Mouse (Mus musculus): ENCODE results near the gene Tamm41. TPM values are rescaled to one million over a fixed set of nuclear protein-coding genes. Genes with fewer than 3 reads are reported as not detected.

The Tamm41 gene
- polyA plus RNA-seq, 1 experiment from 2014 or later, result 48.5 TPM

DNA sequence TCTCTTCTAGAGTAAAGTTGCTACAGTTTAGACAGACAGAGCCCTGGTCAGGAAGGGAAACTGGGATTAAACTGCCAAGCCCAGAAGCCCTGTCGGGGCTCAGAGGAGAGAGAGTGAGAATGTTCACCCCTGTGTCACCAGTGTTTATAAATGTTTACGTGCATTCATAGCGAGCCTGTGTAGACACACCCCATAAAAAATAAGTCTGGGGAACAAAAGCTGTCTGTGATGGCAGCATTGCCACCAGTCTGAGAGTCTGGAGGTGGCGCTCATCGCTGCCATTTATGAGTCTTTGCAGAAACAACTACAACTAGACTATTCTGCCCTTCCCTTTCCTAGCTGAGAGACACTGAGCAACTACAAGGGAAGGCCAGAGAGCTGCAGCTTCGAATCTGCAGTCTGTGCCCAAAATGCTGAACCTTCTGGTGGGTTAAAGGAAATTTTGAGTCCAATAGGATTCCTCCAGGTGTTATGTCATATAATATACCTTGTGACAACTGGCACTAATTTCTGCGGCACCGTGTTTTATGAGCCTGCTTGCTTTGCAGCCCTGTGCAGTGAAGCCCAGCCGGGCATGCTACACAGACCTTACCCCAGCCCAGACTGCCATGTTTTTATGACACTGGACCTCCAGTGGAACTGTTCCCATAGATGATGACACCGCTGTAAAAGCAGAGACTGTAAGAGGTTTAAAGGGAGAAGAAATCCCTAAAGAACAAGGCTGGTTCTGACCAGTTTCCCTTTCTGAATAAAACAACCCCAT lies 79.2 kb downstream of the Tamm41 start:
- H3K4me3 ChIP-seq, result no peak overlapping the region
- no peak overlapping the region for H3K4me2 ChIP-seq
- 37% methylated on average over 10 of the region's 10 CpGs for WGBS
- H3K9me3 ChIP-seq, result no peaks in the 10 kb centered on the region
- ATAC-seq (ENCODE audit: insufficient number of reproducible peaks, low FRiP score, low TSS enrichment, low read depth), result no peak
- 0 out of 2 replicates have a peak overlapping the region, but pooled peaks have one; percentile 9 for H3K27ac ChIP-seq
- no peaks in the 10 kb centered on the region for H3K36me3 ChIP-seq
- H3K9ac ChIP-seq, result no peak overlapping the region
- peaks cover 20% of the 10 kb centered on the region for H3K4me1 ChIP-seq
- H3K27me3 ChIP-seq, result no peaks in the 10 kb centered on the region

DNA sequence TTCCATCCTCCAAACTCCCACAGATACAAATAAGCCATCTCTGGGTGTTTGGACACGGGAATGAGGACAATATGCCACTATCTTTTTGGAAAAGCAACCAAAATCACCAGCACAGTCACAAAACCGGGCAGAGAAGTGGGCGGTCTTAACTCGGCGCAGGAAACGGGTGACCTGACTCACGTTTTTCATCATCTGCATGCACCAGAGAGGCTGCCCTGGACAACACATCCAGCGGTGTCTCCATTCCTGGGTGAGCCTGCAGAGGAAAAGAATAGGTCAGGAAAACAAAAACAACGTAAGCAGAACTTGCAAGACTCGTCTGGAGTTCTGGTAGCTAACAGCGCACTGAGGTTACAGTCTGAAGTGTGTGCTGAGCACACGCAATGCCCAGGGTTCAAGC lies 79.9 kb downstream of the Tamm41 start:
- H3K36me3 ChIP-seq, result no peaks in the 10 kb centered on the region
- no peak for ATAC-seq (ENCODE audit: insufficient number of reproducible peaks, low FRiP score, low TSS enrichment, low read depth)
- no peaks in the 10 kb centered on the region for H3K27me3 ChIP-seq
- WGBS, result 70% methylated on average over 12 of the region's 12 CpGs
- H3K27ac ChIP-seq, result 0 out of 2 replicates have a peak overlapping the region, but pooled peaks have one; percentile 9
- peaks cover 15% of the 10 kb centered on the region for H3K4me1 ChIP-seq
- no peaks in the 10 kb centered on the region for H3K9me3 ChIP-seq
- H3K4me3 ChIP-seq, result no peak overlapping the region
- no peak overlapping the region for H3K9ac ChIP-seq
- H3K4me2 ChIP-seq, result no peak overlapping the region

DNA sequence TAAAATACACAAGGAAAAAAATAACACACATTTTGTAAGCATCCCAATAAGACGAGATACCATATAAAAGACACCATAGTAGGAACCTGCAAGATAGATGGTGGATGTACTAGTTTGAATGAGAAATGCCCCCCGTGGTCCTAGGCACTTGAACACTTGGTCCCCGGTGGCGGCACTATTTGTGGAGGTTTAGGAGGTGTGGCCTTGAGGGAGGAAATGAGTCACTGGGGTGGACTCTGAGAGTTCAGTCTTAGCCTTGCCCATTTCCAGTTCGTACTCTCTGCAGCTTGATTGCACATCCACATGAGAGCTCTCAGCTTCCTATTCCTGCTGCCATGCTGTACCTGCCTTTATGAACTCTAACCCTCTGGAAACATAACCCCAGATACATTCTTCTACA lies 83.2 kb downstream of the Tamm41 start:
- 80% methylated on average over 5 of the region's 5 CpGs for WGBS
- no peak overlapping the region for H3K4me3 ChIP-seq
- no peak for ATAC-seq (ENCODE audit: insufficient number of reproducible peaks, low FRiP score, low TSS enrichment, low read depth)
- no peaks in the 10 kb centered on the region for H3K9me3 ChIP-seq
- no peaks in the 10 kb centered on the region for H3K27me3 ChIP-seq
- H3K36me3 ChIP-seq, result no peaks in the 10 kb centered on the region
- H3K4me2 ChIP-seq, result no peak overlapping the region
- H3K4me1 ChIP-seq, result peaks cover 13% of the 10 kb centered on the region
- H3K9ac ChIP-seq, result no peak overlapping the region
- H3K27ac ChIP-seq, result no peak overlapping the region

Other genes with a start within 250 kb of the Tamm41 start
- 121 and 130 TPM in 2 replicates for gene Vgll4, start 67.9 kb downstream of the Tamm41 start, polyA plus RNA-seq (2015; fragmentation: Nextera tagmentation; extraction: Ambion mirVana)
- 0.61 and 0.76 TPM in 2 replicates for gene Syn2, start 97.0 kb upstream of the Tamm41 start, polyA plus RNA-seq (2015; fragmentation: Nextera tagmentation; extraction: Ambion mirVana)
- not detected in 2 replicates for gene Gm17482, start 189.5 kb upstream of the Tamm41 start, polyA plus RNA-seq (2015; fragmentation: Nextera tagmentation; extraction: Ambion mirVana)
- gene Timp4, start 214.3 kb upstream of the Tamm41 start, polyA plus RNA-seq (2015; fragmentation: Nextera tagmentation; extraction: Ambion mirVana), result 0.64 and 0.67 TPM in 2 replicates